Mouse (Mus musculus) Muller cell, postnatal 12 days (primary cell): ENCODE measurements around the gene Stox1.

Experiments
- DNase-seq: peaks from one replicate; pipeline ENCODE4 v3.0.0-alpha.2; 2015; ENCODE audit errors: inconsistent ontology term

Gene Stox1

GRCm38 (mm10) chr10:62668043-62668442, 57.9 kb downstream of the Stox1 start:
- DNase-seq = no peak

- no peak for DNase-seq
These were observed 60.9 kb downstream of the Stox1 start for GRCm38 (mm10) chr10:62664963-62665590.

- no peak for DNase-seq
These were observed 61.8 kb downstream of the Stox1 start for GRCm38 (mm10) chr10:62664171-62664570.

- DNase-seq = no peak
These were observed 69.2 kb downstream of the Stox1 start for GRCm38 (mm10) chr10:62656711-62657110.

- peak; percentile 25 for DNase-seq
These were observed 74.0 kb downstream of the Stox1 start for GRCm38 (mm10) chr10:62651961-62652360.

- peak; percentile 100 for DNase-seq
These were observed 74.8 kb downstream of the Stox1 start, which contains the start of gene Ddx50 for GRCm38 (mm10) chr10:62650881-62651810. Gene Ddx50, minus strand, starts transcription at chr10:62651218.

GRCm38 (mm10) chr10:62650358-62650782, 75.6 kb downstream of the Stox1 start:
- DNase-seq = peak; percentile 66
